Comparison of ENCODE assay signal across 9 mouse cellular contexts in genomic region chr1:77081660-77082059, GRCm38 (mm10).
DNase-seq lines count a peak whose midpoint lies in the region; ATAC-seq lines count a peak whose summit lies in the region.
"Had no signal": no experiment of that assay in that cellular context is flagged by ENCODE, and none has a peak within 500 bp of the region (broad histone marks: within the 10 kb centered on the region; RNA-seq: fewer than 3 reads in every experiment).

No protein-coding gene starts in this region.

- peak; percentile 58 for ATAC-seq in common myeloid progenitor, adult 5-6 weeks (replicated peaks; ENCODE audit: low read depth, poor library complexity, severe bottlenecking)
- 0 out of 2 replicates have a peak, but pooled peaks have one; percentile 11 for ATAC-seq in hindbrain, embryonic 16.5 days
- ATAC-seq in inflammation-experienced regulatory T-cells, adult 6 months = no peak

- no peak overlapping the region for H3K4me3 ChIP-seq in hindbrain, embryonic 16.5 days (ENCODE audit: low read length)
- H3K4me3 ChIP-seq: limb, embryonic 15.5 days had no signal

- 41% methylated on average over 7 of the region's 7 CpGs for WGBS in hindbrain, embryonic 16.5 days

- H3K9ac ChIP-seq in hindbrain, embryonic 16.5 days (ENCODE audit: low read depth, low read length) = no peak overlapping the region
- H3K9ac ChIP-seq: limb, embryonic 15.5 days had no signal

- H3K4me2 ChIP-seq in hindbrain, embryonic 16.5 days (ENCODE audit: low read length) = no peak overlapping the region
- H3K4me2 ChIP-seq: limb, embryonic 15.5 days had no signal

- no peaks in the 10 kb centered on the region for H3K9me3 ChIP-seq in hindbrain, embryonic 16.5 days (ENCODE audit: control insufficient read depth, low read length)
- H3K9me3 ChIP-seq: limb, embryonic 15.5 days had no signal

- no peaks in the 10 kb centered on the region for H3K27me3 ChIP-seq in hindbrain, embryonic 16.5 days (replicated peaks; ENCODE audit: control insufficient read depth, insufficient read depth, low read length)
- H3K27me3 ChIP-seq: limb, embryonic 15.5 days had no signal

- no peak overlapping the region for H3K27ac ChIP-seq in hindbrain, embryonic 16.5 days (ENCODE audit: low read depth, low read length)
- H3K27ac ChIP-seq: limb, embryonic 15.5 days had no signal

- H3K36me3 ChIP-seq in hindbrain, embryonic 16.5 days (ENCODE audit: control insufficient read depth, insufficient read depth, low read length) = no peaks in the 10 kb centered on the region
- H3K36me3 ChIP-seq: limb, embryonic 15.5 days had no signal

- peak; percentile 15 for DNase-seq in urinary bladder, postnatal 25 days (ENCODE audit: low spot score)
- no peak for DNase-seq in urinary bladder, postnatal 10 days (ENCODE audit: low spot score)
- peak; percentile 60 for DNase-seq in lung, postnatal 36 days
- DNase-seq in c-Kit-positive CD71-positive TER-119-positive erythroid progenitor cells, embryonic 14.5 days (ENCODE audit: low spot score) = no peak
- DNase-seq in right cerebral cortex, postnatal 10 days (ENCODE audit: low spot score in 2 of 2) = no peak

- peaks cover 3% of the 10 kb centered on the region; the same call in 1 of the 2 replicates for H3K4me1 ChIP-seq in hindbrain, embryonic 16.5 days (ENCODE audit: control insufficient read depth, insufficient read depth, low read depth, low read length)

Comparison
In these comparisons a context has a peak if more than half of its experiments do, and no peak if none do; other contexts are left out.
1. DNase-seq: peak in urinary bladder, postnatal 25 days (single experiment) and lung, postnatal 36 days (single experiment); none in urinary bladder, postnatal 10 days (single experiment), c-Kit-positive CD71-positive TER-119-positive erythroid progenitor cells, embryonic 14.5 days (single experiment) and right cerebral cortex, postnatal 10 days (0 of 2).